Mouse (Mus musculus): ENCODE results near the gene Slc41a3. TPM values are rescaled to one million over a fixed set of nuclear protein-coding genes. Genes with fewer than 3 reads are reported as not detected.

Slc41a3 gene
- polyA plus RNA-seq, 1 experiment from 2014 or later, result 39.7 TPM

DNA sequence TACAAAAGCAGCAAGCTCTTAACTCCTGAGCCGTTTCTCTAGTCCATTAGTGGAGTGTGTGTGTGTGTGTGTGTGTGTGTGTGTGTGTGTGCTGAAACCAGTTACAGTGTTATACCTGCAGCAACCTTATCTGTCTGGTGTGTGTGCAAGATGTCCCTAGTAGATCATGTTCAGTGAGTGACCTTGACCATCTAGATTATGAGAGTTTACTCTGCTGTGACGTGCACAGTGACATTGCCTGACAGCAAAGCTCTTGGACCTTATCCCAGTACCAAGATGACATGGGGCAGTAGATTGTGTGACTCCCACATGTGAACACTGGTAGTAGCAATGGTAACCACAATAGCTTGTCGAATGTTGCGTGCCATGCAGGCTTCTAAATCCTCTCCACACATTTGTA lies 4.2 kb upstream of the Slc41a3 start:
- 64% methylated on average over 4 of the region's 4 CpGs for WGBS (ENCODE audit: insufficient replicate concordance)
- no peak overlapping the region for H3K27ac ChIP-seq
- no peak overlapping the region for H3K9ac ChIP-seq
- no peak for ATAC-seq
- H3K27me3 ChIP-seq (replicated peaks), result peaks cover 10% of the 10 kb centered on the region; the same call in 1 of the 2 replicates
- no peak overlapping the region for H3K4me2 ChIP-seq
- H3K4me1 ChIP-seq, result peaks cover 29% of the 10 kb centered on the region
- no peak overlapping the region for H3K4me3 ChIP-seq
- no peaks in the 10 kb centered on the region for H3K9me3 ChIP-seq (replicated peaks)
- 0 out of 2 replicates have a peak, but pooled peaks cover 3% of the 10 kb centered on the region for H3K36me3 ChIP-seq

DNA sequence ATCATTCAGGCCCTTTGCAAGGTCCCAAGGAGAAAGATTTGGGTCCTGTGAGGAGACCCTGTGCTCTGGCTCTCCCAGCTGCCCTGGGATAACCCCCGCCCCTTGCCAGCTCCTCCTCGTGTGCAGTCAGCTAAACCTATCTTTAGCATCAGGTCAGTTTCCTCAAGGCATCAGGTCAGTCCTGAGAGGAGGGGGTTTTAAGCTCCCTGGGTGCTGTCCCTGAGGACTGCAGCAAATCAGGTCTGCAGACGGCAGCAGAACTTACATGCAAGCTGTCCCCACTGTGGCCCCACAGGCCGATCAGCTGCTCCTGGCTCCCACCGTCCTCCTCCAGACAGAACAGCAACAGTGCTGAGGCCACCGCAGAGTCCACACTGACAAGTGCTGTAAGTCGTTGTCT lies 2.8 kb upstream of the Slc41a3 start:
- no peak overlapping the region for H3K9ac ChIP-seq
- H3K4me1 ChIP-seq, result peaks cover 43% of the 10 kb centered on the region
- no peak overlapping the region for H3K4me2 ChIP-seq
- no peaks in the 10 kb centered on the region for H3K9me3 ChIP-seq (replicated peaks)
- 40% methylated on average over 7 of the region's 7 CpGs for WGBS (ENCODE audit: insufficient replicate concordance)
- ATAC-seq, result no peak
- H3K4me3 ChIP-seq, result no peak overlapping the region
- H3K36me3 ChIP-seq, result no peaks in the 10 kb centered on the region
- H3K27me3 ChIP-seq (replicated peaks), result peaks cover 10% of the 10 kb centered on the region; the same call in 1 of the 2 replicates
- H3K27ac ChIP-seq, result no peak overlapping the region

DNA sequence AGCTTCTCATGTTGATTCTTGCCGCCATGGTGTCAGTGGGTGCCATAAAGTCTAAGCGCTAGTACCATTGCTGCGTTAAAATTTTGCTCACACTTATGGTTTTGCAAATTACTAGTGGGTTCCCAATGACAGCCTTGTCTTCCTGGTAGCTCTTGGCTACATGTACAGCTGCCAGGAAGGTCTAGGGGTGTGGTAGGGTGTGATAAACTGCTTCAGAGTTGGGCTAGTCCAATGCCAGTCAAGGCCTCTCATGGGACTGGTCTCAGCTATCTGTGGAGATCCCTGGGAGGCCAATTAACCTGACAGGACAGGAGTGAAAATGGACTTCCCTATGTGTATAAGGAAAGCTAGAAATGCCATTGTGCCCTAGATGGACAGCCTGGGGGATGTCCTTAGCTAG lies 2.2 kb upstream of the Slc41a3 start:
- peaks cover 49% of the 10 kb centered on the region for H3K4me1 ChIP-seq

DNA sequence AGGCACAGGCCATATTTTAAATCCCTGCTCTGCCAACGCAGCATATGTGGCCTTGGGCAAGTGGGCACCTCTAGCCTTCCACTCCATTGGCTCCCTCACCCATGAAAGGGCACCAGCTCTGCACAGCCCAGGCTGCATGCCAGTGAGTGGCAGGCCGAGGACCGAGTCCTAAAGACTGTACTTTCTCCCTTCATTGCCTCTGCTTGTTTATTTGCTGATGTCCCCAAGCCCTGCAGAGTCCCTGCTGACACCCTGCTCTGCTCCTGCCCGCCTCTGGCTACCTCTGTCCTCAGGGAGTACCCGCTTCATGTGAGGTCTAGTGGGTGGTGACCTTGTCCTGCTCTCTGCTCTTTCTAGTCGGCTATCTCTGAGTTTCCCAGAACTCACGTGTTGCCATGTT lies 1.4 kb upstream of the Slc41a3 start:
- Histone ChIP-seq H3K9ac (no peak overlapping the region), H3K9me3 (replicated peaks) (no peaks in the 10 kb centered on the region), H3K4me2 (no peak overlapping the region), H3K4me1 (peaks cover 57% of the 10 kb centered on the region), H3K27ac (no peak overlapping the region), H3K36me3 (no peaks in the 10 kb centered on the region), H3K4me3 (no peak overlapping the region), H3K27me3 (replicated peaks) (peaks cover 6% of the 10 kb centered on the region; the same call in 1 of the 2 replicates)
- no peak for ATAC-seq
- 57% methylated on average over 7 of the region's 7 CpGs for WGBS (ENCODE audit: insufficient replicate concordance)

More for the DNA sequence above, 2.2 kb upstream of the Slc41a3 start:
- Histone ChIP-seq H3K27ac (no peak overlapping the region), H3K9me3 (replicated peaks) (no peaks in the 10 kb centered on the region), H3K4me2 (no peak overlapping the region), H3K4me3 (no peak overlapping the region), H3K27me3 (replicated peaks) (peaks cover 6% of the 10 kb centered on the region; the same call in 1 of the 2 replicates), H3K36me3 (no peaks in the 10 kb centered on the region), H3K9ac (no peak overlapping the region)
- WGBS (ENCODE audit: insufficient replicate concordance), result 72% methylated on average over 3 of the region's 3 CpGs
- no peak for ATAC-seq

DNA sequence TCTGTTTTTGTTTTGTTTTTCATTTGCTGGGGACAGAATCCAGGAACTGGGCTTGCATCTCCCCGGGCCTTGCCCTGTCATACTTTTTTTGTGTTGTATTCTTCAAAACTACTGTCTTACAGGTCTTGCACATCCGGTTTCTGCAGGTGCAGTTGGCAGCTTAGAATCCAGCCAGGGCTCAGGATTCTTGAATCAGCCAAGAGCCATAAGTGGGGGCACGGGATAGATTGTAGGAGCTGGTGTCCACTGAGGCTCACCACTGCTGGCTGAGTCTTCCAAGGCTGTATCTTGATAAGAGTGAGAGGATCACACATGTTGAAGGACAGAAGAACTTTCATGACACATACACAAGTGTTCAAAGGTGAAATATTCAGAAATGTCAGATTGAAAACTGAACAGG lies 395 bp upstream of the Slc41a3 start:
- H3K4me2 ChIP-seq, result peak overlapping the region; percentile 91
- no peak for ATAC-seq
- H3K4me3 ChIP-seq, result peak overlapping the region; percentile 74
- H3K27me3 ChIP-seq (replicated peaks), result 0 out of 2 replicates have a peak, but pooled peaks cover under 1% of the 10 kb centered on the region
- H3K4me1 ChIP-seq, result peaks cover 67% of the 10 kb centered on the region
- peak overlapping the region; percentile 74; the same call in 1 of the 2 replicates for H3K9ac ChIP-seq
- no peaks in the 10 kb centered on the region for H3K9me3 ChIP-seq (replicated peaks)
- H3K36me3 ChIP-seq, result no peaks in the 10 kb centered on the region
- no peak overlapping the region for H3K27ac ChIP-seq
- 66% methylated on average over 3 of the region's 3 CpGs for WGBS (ENCODE audit: insufficient replicate concordance)

DNA sequence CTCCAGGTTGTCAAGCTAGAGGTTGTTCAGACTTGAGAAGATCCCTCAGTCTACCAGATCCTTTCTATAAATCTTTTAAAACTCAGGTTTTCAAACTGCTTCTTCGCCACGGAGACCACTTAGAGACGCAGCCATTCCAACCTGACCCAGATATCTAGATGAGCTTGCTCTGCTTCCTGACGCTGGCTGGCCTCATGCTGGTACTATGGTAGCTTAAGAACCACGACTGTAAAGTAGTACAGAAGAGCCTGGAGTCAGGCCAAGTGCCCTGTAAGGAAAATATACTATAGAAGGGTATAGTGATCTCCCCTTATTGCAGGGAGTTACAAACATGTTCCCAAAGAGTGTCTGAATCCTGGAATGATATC lies 757 bp downstream of the Slc41a3 start:
- no peak for ATAC-seq
- no peaks in the 10 kb centered on the region for H3K27me3 ChIP-seq (replicated peaks)
- peak overlapping the region; percentile 91 for H3K4me2 ChIP-seq
- WGBS (ENCODE audit: insufficient replicate concordance), result 11% methylated on average over 5 of the region's 5 CpGs
- peak overlapping the region; percentile 74 for H3K9ac ChIP-seq
- no peaks in the 10 kb centered on the region for H3K36me3 ChIP-seq
- H3K27ac ChIP-seq, result peak overlapping the region; percentile 87
- no peaks in the 10 kb centered on the region for H3K9me3 ChIP-seq (replicated peaks)
- peaks cover 79% of the 10 kb centered on the region for H3K4me1 ChIP-seq
- H3K4me3 ChIP-seq, result peak overlapping the region; percentile 74

DNA sequence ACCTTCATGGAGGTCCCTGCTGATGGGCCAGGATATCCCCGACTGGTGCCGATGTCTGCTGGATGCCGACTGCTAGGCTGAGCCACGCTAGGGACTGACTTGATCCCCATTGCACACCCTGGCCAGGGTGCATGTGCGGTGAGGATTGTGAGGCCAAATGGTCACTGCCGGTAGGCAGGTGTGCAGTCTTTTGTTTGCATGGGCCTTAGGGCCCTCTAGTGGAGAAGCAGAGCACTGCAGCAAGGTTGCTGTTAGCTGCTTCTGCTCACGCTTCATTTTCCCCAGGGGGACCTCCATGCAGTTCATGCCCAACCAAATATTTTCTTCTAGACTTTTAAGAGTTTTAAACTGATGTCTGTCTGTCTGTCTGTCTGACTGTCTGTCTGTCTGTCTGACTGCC lies 2.0 kb downstream of the Slc41a3 start:
- Histone ChIP-seq H3K36me3 (no peaks in the 10 kb centered on the region), H3K4me2 (peak overlapping the region; percentile 91), H3K4me1 (peaks cover 90% of the 10 kb centered on the region), H3K4me3 (no peak overlapping the region), H3K9ac (no peak overlapping the region; the same call in 1 of the 2 replicates), H3K9me3 (replicated peaks) (no peaks in the 10 kb centered on the region), H3K27ac (peak overlapping the region; percentile 79), H3K27me3 (replicated peaks) (no peaks in the 10 kb centered on the region)
- no peak for ATAC-seq
- WGBS (ENCODE audit: insufficient replicate concordance), result 21% methylated on average over 7 of the region's 7 CpGs

DNA sequence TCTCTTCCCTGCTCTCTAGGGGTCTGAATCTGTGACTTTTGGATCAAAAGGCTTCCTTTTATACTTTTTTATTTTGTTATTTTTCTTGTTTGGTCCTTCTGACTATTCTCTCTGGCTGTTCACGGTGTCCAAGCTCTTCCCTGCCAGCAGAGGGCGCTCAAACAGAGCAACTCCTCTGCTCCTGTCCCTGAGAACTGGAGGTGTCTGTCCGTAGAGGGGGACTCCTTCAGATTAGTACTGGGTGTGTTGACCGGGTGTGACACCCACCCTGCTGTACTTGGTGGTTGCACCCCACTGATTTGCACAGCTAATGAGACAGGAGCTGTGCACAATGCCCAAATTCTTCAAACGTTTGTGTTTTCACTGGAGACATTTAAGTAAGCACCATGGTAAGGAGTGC lies 2.7 kb downstream of the Slc41a3 start:
- no peaks in the 10 kb centered on the region for H3K9me3 ChIP-seq (replicated peaks)
- H3K27me3 ChIP-seq (replicated peaks), result no peaks in the 10 kb centered on the region
- 12% methylated on average over 5 of the region's 5 CpGs for WGBS (ENCODE audit: insufficient replicate concordance)
- H3K9ac ChIP-seq, result peak overlapping the region; percentile 42; the same call in 1 of the 2 replicates
- H3K4me2 ChIP-seq, result peak overlapping the region; percentile 91
- no peak for ATAC-seq
- peaks cover 87% of the 10 kb centered on the region for H3K4me1 ChIP-seq
- H3K4me3 ChIP-seq, result no peak overlapping the region
- no peaks in the 10 kb centered on the region for H3K36me3 ChIP-seq
- H3K27ac ChIP-seq, result peak overlapping the region; percentile 79

DNA sequence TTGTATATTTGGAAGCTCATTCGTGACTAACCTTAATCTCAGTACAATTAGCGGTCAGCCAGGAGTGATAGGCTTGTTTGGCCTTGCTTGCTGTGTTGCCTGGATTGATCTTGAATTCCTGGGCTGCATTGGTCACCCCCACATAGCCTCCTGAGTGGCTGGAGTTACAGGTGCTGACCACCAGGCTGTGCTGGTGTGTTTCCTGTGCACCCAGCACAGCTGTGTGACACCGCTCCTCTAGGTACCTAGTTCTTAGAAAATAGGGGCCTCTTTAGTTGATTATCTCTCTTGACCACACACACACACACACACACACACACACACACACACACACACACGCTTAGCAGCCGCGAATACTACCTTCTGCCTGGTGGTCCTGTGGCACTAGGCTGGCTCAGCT lies 3.7 kb downstream of the Slc41a3 start:
- 18% methylated on average over 6 of the region's 6 CpGs for WGBS (ENCODE audit: insufficient replicate concordance)
- Histone ChIP-seq H3K4me1 (peaks cover 85% of the 10 kb centered on the region), H3K9ac (peak overlapping the region; percentile 52), H3K4me3 (no peak overlapping the region), H3K36me3 (no peaks in the 10 kb centered on the region), H3K27ac (peak overlapping the region; percentile 79), H3K9me3 (replicated peaks) (no peaks in the 10 kb centered on the region), H3K4me2 (peak overlapping the region; percentile 41), H3K27me3 (replicated peaks) (no peaks in the 10 kb centered on the region)
- ATAC-seq, result peak; percentile 77

DNA sequence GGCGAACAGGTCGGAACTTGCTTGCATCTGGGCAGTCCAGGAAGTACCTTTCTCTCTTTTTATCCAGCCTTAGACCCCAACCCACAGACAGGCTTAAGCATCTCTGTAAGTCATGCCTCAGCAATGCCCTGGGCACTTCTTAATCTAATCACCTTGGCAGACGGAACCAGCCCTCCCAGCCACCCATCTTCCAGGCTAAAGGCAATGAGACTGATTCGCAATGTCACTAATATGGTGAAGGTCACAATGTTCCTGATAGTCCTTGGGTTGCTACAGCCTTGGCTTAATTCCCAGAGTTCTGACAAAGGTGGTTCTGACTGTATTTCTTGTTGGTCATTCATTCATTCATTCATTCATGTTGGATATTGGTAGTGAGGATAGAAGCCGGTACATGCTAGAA lies 5.7 kb downstream of the Slc41a3 start:
- no peaks in the 10 kb centered on the region for H3K9me3 ChIP-seq (replicated peaks)
- H3K4me3 ChIP-seq, result no peak overlapping the region
- H3K9ac ChIP-seq, result no peak overlapping the region
- 86% methylated on average over 5 of the region's 5 CpGs for WGBS (ENCODE audit: insufficient replicate concordance)
- no peak overlapping the region for H3K4me2 ChIP-seq
- peaks cover 81% of the 10 kb centered on the region for H3K4me1 ChIP-seq
- no peak for ATAC-seq
- H3K27me3 ChIP-seq (replicated peaks), result no peaks in the 10 kb centered on the region
- no peaks in the 10 kb centered on the region for H3K36me3 ChIP-seq
- no peak overlapping the region; the same call in 1 of the 2 replicates for H3K27ac ChIP-seq

DNA sequence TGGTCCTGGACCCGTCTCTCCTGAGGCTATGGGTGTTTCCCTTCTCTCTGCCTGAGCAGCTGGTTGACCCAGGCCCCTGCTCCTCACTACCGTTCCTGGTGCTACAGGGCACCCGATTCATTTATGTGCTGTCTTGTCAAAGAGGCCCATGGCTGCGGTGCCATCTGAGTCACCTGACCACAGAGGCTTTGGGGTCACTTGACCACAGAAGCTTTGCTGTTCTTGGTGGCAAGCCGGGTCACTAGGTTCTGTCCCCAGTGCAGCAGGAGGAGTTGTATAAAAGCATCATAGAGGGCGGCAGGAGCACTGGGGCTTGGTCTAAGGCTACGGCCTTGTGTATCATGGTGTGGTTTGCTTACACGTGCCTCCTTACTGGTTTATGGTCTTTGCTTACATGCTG lies 8.8 kb downstream of the Slc41a3 start:
- peak overlapping the region; percentile 15; the same call in 1 of the 2 replicates for H3K27ac ChIP-seq
- H3K4me3 ChIP-seq, result no peak overlapping the region
- no peak overlapping the region for H3K9ac ChIP-seq
- no peak for ATAC-seq
- peaks cover 81% of the 10 kb centered on the region for H3K4me1 ChIP-seq
- no peaks in the 10 kb centered on the region for H3K36me3 ChIP-seq
- H3K4me2 ChIP-seq, result no peak overlapping the region
- H3K9me3 ChIP-seq (replicated peaks), result no peaks in the 10 kb centered on the region
- whole genome bisulfite sequencing (ENCODE audit: insufficient replicate concordance), result 64% methylated on average over 8 of the region's 8 CpGs
- H3K27me3 ChIP-seq (replicated peaks), result no peaks in the 10 kb centered on the region

DNA sequence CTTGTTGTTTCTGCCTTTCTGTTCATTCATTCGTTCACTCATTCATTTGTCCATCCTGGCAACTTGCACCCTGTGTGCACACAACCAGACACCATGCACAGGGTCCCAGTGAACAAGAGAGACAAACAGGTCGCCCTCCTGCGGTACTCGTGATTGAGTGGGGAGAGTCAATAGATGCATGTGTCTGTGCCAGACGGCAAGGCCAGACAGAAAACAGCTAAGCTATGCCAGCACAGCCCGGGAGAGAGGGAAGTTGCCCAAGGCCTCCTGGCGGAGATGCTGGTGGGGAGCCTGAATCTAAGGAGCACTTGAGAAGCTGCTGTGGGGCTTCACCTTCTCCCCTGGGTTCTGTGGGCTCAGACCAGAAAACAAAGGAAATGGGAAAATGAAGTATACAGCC lies 10.8 kb downstream of the Slc41a3 start:
- no peaks in the 10 kb centered on the region for H3K36me3 ChIP-seq
- H3K9ac ChIP-seq, result no peak overlapping the region
- H3K4me2 ChIP-seq, result no peak overlapping the region
- 81% methylated on average over 7 of the region's 7 CpGs for WGBS (ENCODE audit: insufficient replicate concordance)
- H3K4me1 ChIP-seq, result peaks cover 81% of the 10 kb centered on the region
- peak overlapping the region; percentile 38; the same call in 1 of the 2 replicates for H3K27ac ChIP-seq
- no peak for ATAC-seq
- H3K27me3 ChIP-seq (replicated peaks), result no peaks in the 10 kb centered on the region
- H3K9me3 ChIP-seq (replicated peaks), result no peaks in the 10 kb centered on the region
- H3K4me3 ChIP-seq, result no peak overlapping the region

DNA sequence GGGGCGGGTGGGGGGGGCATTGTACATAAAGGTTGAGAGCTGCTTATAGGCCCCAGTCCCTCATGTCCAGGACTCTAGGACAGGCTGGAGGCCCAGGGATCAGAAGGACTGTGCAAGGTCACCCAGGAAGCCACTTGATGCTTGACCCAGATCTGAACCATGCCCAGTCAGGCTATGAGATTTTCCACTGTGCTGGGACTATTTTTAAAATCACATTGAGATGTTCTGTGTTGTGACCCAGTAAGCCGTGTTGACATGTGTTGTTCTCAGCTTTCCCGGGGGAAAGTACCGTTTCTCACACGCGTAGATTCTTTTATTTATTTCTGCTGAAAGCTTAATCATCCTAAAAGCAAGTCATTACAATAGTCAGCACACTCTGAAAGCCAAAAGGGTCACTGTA lies 11.5 kb downstream of the Slc41a3 start:
- H3K9ac ChIP-seq, result no peak overlapping the region
- H3K4me3 ChIP-seq, result no peak overlapping the region
- 0 out of 2 replicates have a peak, but pooled peaks cover under 1% of the 10 kb centered on the region for H3K36me3 ChIP-seq
- H3K4me2 ChIP-seq, result no peak overlapping the region
- no peaks in the 10 kb centered on the region for H3K9me3 ChIP-seq (replicated peaks)
- WGBS (ENCODE audit: insufficient replicate concordance), result 87% methylated on average over 6 of the region's 6 CpGs
- H3K27me3 ChIP-seq (replicated peaks), result no peaks in the 10 kb centered on the region
- H3K27ac ChIP-seq, result peak overlapping the region; percentile 99
- ATAC-seq, result no peak
- H3K4me1 ChIP-seq, result peaks cover 81% of the 10 kb centered on the region

All from liver, embryonic 12.5 days (tissue).